Comparison of ENCODE assay signal across 25 mouse cellular contexts in the genomic region with DNA sequence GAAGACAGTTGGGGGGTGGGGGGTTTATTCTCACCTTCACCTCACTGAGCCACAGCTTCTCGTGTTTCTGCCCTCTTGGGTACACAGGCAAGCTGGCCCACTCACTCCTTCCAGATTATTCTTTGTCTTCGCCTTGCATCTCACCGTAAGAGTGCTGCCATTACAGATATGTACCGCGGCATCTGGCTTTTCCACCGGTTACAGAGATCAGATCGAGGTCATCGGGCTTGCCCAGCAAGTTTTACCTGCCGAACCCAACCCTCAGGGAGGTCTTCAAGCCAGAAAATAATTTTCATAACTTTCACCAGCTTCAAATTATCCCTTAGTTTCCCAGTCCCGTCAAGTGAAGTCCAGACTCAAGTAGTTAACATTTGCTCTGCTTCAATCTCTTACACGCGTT.
"Had no signal": no experiment of that assay in that cellular context is flagged by ENCODE, and none has a peak within 500 bp of the region (broad histone marks: within the 10 kb centered on the region; RNA-seq: fewer than 3 reads in every experiment).

No protein-coding gene starts in this region.

- H3K9ac ChIP-seq: forebrain, postnatal 0 days; heart, embryonic 13.5 days; heart, embryonic 15.5 days; hindbrain, embryonic 13.5 days; hindbrain, embryonic 15.5 days; kidney, embryonic 15.5 days; limb, embryonic 13.5 days; limb, embryonic 15.5 days had no signal

- ATAC-seq: forebrain, postnatal 0 days; hindbrain, postnatal 0 days; intestine, embryonic 16.5 days had no signal

- H3K4me3 ChIP-seq: heart, embryonic 10.5 days; heart, embryonic 13.5 days; heart, embryonic 15.5 days; hindbrain, embryonic 13.5 days; hindbrain, embryonic 15.5 days; kidney, embryonic 15.5 days; limb, embryonic 13.5 days; limb, embryonic 15.5 days had no signal

- H3K9me3 ChIP-seq: heart, embryonic 10.5 days; heart, embryonic 13.5 days; heart, embryonic 15.5 days; hindbrain, embryonic 13.5 days; hindbrain, embryonic 15.5 days; kidney, embryonic 15.5 days; limb, embryonic 13.5 days; limb, embryonic 15.5 days had no signal

- H3K27me3 ChIP-seq: heart, embryonic 13.5 days; heart, embryonic 15.5 days; hindbrain, embryonic 13.5 days; hindbrain, embryonic 15.5 days; kidney, embryonic 15.5 days; limb, embryonic 13.5 days; limb, embryonic 15.5 days had no signal

- H3K4me2 ChIP-seq: heart, embryonic 13.5 days; heart, embryonic 15.5 days; hindbrain, embryonic 13.5 days; hindbrain, embryonic 15.5 days; kidney, embryonic 15.5 days; limb, embryonic 13.5 days; limb, embryonic 15.5 days had no signal

- DNase-seq: forebrain, postnatal 0 days; gastrocnemius, postnatal 14 days; gastrocnemius, postnatal 36 days; heart, adult 18-20 months; heart, postnatal 14 days; heart, postnatal 36 days; kidney, adult 11 months; kidney, adult 2 months; kidney, adult 9 months; kidney, postnatal 14 days; kidney, postnatal 36 days; layer of hippocampus, adult 9-11 months; layer of hippocampus, postnatal 36 days; left cerebral cortex, postnatal 4 days had no signal

- H3K36me3 ChIP-seq: heart, embryonic 10.5 days; heart, embryonic 13.5 days; heart, embryonic 15.5 days; hindbrain, embryonic 13.5 days; hindbrain, embryonic 15.5 days; kidney, embryonic 15.5 days; limb, embryonic 13.5 days; limb, embryonic 15.5 days had no signal

- H3K4me1 ChIP-seq: heart, embryonic 10.5 days; hindbrain, embryonic 13.5 days; hindbrain, embryonic 15.5 days; kidney, embryonic 15.5 days had no signal

- H3K27ac ChIP-seq: heart, embryonic 10.5 days; heart, embryonic 13.5 days; heart, embryonic 15.5 days; hindbrain, embryonic 13.5 days; hindbrain, embryonic 15.5 days; hindbrain, postnatal 0 days; kidney, embryonic 15.5 days; kidney, postnatal 0 days; limb, embryonic 13.5 days; limb, embryonic 15.5 days had no signal
